Mouse (Mus musculus) heart, postnatal 4 days (tissue): ENCODE measurements around the gene Gm6337. TPM values are rescaled to one million over a fixed set of nuclear protein-coding genes. Genes with fewer than 3 reads are reported as not detected.
"Not testable (repeated sequence)": the region's sequence is repeated elsewhere in the genome, so short reads cannot be mapped to it uniquely, and the experiment has no call there.

Source experiments
- DNase-seq: peaks from one replicate; pipeline ENCODE4 v3.0.0; 2021
- total RNA-seq, 2 experiments: library from RNA; stranded (reverse); gene quantifications; 2 replicates each; pipeline ENCODE4 v1.2.3; 2021

Gene Gm6337
- not detected for total RNA-seq

DNA sequence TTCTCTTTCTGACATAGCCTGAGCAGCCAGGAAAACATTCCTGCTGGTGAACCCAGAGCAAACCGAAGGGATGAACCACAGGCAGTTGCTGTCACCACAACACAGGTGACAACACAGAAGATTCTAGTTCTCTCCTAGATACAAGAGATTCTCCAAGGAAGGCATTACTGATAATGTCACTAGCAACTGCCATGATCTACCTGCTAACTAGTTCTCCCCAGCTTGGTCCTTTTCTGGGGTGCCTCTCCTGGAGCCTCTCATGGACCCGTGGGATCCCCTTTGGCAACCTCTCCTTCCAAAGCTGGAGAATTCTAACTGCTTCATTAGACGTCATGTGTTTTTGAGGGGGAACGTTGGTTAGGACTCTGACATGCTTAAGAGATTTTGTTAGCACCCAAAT lies at the start of gene Gm6337:
Gm6337 (minus strand) TSS at position 101 of the 400 bp plus-strand sequence.
- DNase-seq: not testable (repeated sequence)

DNA sequence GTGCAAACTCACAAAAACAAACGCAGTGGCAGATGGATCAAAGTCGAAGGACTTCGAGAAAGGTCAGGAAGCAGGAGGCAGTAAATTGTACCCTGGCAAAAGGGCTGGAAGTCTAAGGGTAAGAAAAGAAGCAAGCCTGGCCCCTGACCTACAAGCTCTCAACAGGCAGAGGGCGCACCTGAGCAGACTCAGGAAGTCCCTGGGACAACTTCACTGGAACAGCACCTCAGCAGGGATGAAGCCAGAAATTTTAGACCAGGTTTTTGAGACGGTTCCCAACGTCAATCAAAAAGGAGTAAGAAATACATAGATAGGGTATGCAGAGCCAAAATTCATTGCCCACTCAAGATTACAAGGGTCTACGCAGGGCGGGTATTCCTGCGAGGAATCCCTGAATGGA lies 49.4 kb upstream of the Gm6337 start:
- not testable (repeated sequence) for DNase-seq

DNA sequence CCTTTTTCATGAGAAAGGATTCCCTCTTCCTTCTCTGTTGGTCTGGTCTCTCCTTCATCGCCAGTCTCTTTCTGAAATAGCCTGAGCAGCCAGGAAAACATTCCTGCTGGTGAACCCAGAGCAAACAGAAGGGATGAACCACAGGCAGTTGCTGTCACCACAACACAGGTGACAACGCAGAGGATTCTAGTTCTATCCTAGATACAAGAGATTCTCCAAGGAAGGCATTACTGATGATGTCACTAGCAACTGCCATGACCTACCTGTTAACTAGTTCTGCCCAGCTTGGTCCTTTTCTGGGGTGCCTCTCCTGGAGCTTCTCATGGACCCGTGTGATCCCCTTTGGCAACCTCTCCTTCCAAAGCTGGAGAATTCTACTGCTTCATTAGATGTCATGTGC lies 35.8 kb upstream of the Gm6337 start, which contains the start of gene Gm8206:
Gm8206 (minus strand) TSS at position 101 of the 400 bp plus-strand sequence.
- not testable (repeated sequence) for DNase-seq

Other genes starting within 250 kb of the Gm6337 start
- not detected for gene Gm3424, start 227.9 kb downstream of the Gm6337 start, total RNA-seq
- gene Gm8237, start 177.9 kb downstream of the Gm6337 start, total RNA-seq: 1 to 10 TPM; 1.1 to 1.4 TPM
- under 1 TPM; 0.29 to 0.41 TPM for gene Gm3248, start 96.5 kb downstream of the Gm6337 start, total RNA-seq
- not detected for gene Gm3453, start 79.1 kb downstream of the Gm6337 start, total RNA-seq
- under 1 TPM in 1 of 2 experiments, not detected in 1; 0.63 TPM for gene Gm8206, start 35.7 kb upstream of the Gm6337 start, total RNA-seq
- under 1 TPM; 0.47 to 0.76 TPM for gene Gm3468, start 50.4 kb upstream of the Gm6337 start, total RNA-seq
- gene Gm3476, start 67.5 kb upstream of the Gm6337 start, total RNA-seq: not detected
- gene Gm21560, start 161.0 kb upstream of the Gm6337 start, total RNA-seq: 1 to 10 TPM in 1 of 2 experiments, under 1 TPM in 1; 0.74 to 1.7 TPM
- 1 to 10 TPM in 1 of 2 experiments, under 1 TPM in 1; 0.86 to 1.8 TPM for gene Gm3411, start 229.0 kb upstream of the Gm6337 start, total RNA-seq
- not detected for gene Gm21103, start 246.6 kb upstream of the Gm6337 start, total RNA-seq